Mouse (Mus musculus) MEL (cell line): ENCODE data around the gene Whamm.

Source experiments
- CHD1 ChIP-seq: IDR thresholded peaks from 2 replicates; pipeline ENCODE4 v1.6.1; 2012; ENCODE audit warnings: low read depth, mild to moderate bottlenecking, inconsistent platforms, low read length, improper control_type of control experiment
- CTCF ChIP-seq, 3 experiments: IDR thresholded peaks in 2 of 3; conservative IDR thresholded peaks in 1 of 3; 2 replicates each; pipeline ENCODE4 v1.5.1; 2011 to 2012; ENCODE audit warnings: low read length in 3 of 3, low read depth in 2 of 3, mild to moderate bottlenecking in 2 of 3, improper control_type of control experiment in 1 of 3, inconsistent platforms in 1 of 3, mixed read lengths in 1 of 3, moderate library complexity in 1 of 3; ENCODE audit not compliant: control insufficient read depth in 1 of 3, insufficient read depth in 1 of 3, poor library complexity in 1 of 3, severe bottlenecking in 1 of 3
- EP300 ChIP-seq, 2 experiments: IDR thresholded peaks; 2 replicates each; pipeline ENCODE4 v1.6.1; 2011; ENCODE audit warnings: improper control_type of control experiment in 2 of 2, low read length in 2 of 2, low read depth in 1 of 2, mild to moderate bottlenecking in 1 of 2
- GABPA ChIP-seq: IDR thresholded peaks from 2 replicates; pipeline ENCODE4 v1.6.1; 2012; ENCODE audit warnings: low read depth, mild to moderate bottlenecking, inconsistent platforms, low read length, improper control_type of control experiment, moderate library complexity
- HCFC1 ChIP-seq: IDR thresholded peaks from 2 replicates; pipeline ENCODE4 v1.6.1; 2012; ENCODE audit warnings: low read depth, mild to moderate bottlenecking, inconsistent platforms, low read length, improper control_type of control experiment, moderate library complexity
- KAT2A ChIP-seq: conservative IDR thresholded peaks from 2 replicates; pipeline ENCODE4 v1.6.1; 2012; ENCODE audit warnings: low read depth, low read length, improper control_type of control experiment, inconsistent platforms
- MAX ChIP-seq: IDR thresholded peaks from 2 replicates; pipeline ENCODE4 v1.6.1; 2011; ENCODE audit warnings: low read length, improper control_type of control experiment
- MXI1 ChIP-seq: IDR thresholded peaks from 2 replicates; pipeline ENCODE4 v1.6.1; 2011; ENCODE audit warnings: mild to moderate bottlenecking, low read depth, low read length, improper control_type of control experiment
- USF1 ChIP-seq: IDR thresholded peaks from 2 replicates; pipeline ENCODE4 v1.6.1; 2014; ENCODE audit warnings: low read depth, mild to moderate bottlenecking, inconsistent platforms, low read length, improper control_type of control experiment, moderate library complexity
- ZNF384 ChIP-seq: IDR thresholded peaks from 2 replicates; pipeline ENCODE4 v1.6.1; 2012; ENCODE audit warnings: low read depth, mild to moderate bottlenecking, inconsistent platforms, low read length, improper control_type of control experiment

DNA sequence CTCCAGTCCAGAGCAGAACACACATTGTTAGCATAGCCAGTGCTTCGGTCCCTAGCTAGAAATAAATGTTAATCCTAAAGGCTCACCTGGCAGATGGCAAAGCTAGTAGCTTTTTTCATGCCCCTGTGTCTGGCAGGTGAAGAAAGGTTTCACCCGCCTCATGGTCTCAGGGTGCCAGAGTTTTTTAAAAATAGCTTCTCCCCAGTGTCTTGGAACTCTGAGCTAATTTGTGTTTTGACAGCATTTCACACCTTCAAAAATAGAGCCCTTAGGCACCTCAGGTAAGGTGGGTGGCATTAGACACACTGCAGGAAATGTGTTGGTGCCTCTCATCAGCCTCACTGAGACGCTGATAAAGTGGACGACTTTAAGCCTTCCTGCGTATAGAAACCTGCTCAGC lies 24.0 kb downstream of the Whamm start:
- no peak for TF ChIP-seq USF1
- no peak for TF ChIP-seq MXI1
- TF ChIP-seq CHD1: no peak
- TF ChIP-seq CTCF (IDR thresholded peaks at IDR 0.05 in 2 of 3, conservative IDR thresholded peaks at IDR 0.05 in 1 of 3; ENCODE audit: control insufficient read depth in 1 of 3, insufficient read depth in 1 of 3, low read depth in 2 of 3, low read length in 3 of 3, poor library complexity in 1 of 3, severe bottlenecking in 1 of 3): no peak
- TF ChIP-seq ZNF384: no peak
- no peak for TF ChIP-seq KAT2A
- no peak for TF ChIP-seq EP300 (IDR thresholded peaks at IDR 0.05; ENCODE audit: low read depth in 1 of 2, low read length in 2 of 2)
- TF ChIP-seq MAX: no peak
- no peak for TF ChIP-seq HCFC1
- TF ChIP-seq GABPA: no peak
